Mouse (Mus musculus): ENCODE data around the gene Hypk. TPM values are rescaled to one million over a fixed set of nuclear protein-coding genes. Genes with fewer than 3 reads are reported as not detected.
"Not testable (repeated sequence)": the region's sequence is repeated elsewhere in the genome, so short reads cannot be mapped to it uniquely, and the experiment has no call there.

Gene Hypk
- total and polyA plus RNA-seq, 3 experiments, result 17.6 to 79.7 TPM; not detected in 1

DNA sequence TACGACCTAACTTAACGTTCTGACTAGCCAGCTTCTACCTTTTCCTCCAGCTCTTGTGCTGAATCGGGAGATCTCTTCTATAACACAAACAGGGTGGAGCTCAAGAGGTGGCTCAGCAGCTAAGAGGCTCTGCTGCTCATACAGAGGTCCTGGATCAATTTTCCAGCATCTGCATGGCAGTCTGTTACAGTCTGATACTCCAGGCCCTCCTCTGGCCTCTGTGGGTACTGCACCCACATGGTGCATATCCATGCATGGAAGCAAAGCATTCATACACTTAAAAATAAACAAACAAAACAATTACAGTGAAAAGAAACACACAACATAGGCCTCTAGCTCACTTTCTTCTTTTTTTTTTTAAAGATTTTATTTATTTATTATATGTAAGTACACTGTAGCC is 19.7 kb downstream of the Hypk start:
- TF ChIP-seq CTCF (IDR thresholded peaks at IDR 0.05 in 2 of 3, conservative IDR thresholded peaks at IDR 0.05 in 1 of 3; ENCODE audit: control insufficient read depth in 1 of 3, insufficient read depth in 1 of 3, low read depth in 2 of 3, low read length in 3 of 3, poor library complexity in 1 of 3, severe bottlenecking in 1 of 3), result peak in 2 of 3 experiments; percentile 1 to 5; a peak in 1 of 6 replicates
- not testable (repeated sequence) for H3K27me3 ChIP-seq (ENCODE audit: control insufficient read depth in 1 of 2, insufficient read depth in 2 of 2, low read length in 2 of 2); H3K9me3 ChIP-seq (replicated peaks; ENCODE audit: insufficient read depth, low read length); H3K36me3 ChIP-seq (ENCODE audit: control insufficient read depth in 1 of 2, insufficient read depth in 2 of 2, low read length in 2 of 2); H3K4me1 ChIP-seq (ENCODE audit: control insufficient read depth in 1 of 2, insufficient read depth in 2 of 2, low read length in 2 of 2); H3K27ac ChIP-seq (ENCODE audit: control insufficient read depth, low read depth, low read length); DNase-seq (ENCODE audit: low read depth, low spot score); H3K9ac ChIP-seq (ENCODE audit: control insufficient read depth, low read depth, low read length, poor library complexity, severe bottlenecking); H3K4me3 ChIP-seq (ENCODE audit: control insufficient read depth in 1 of 2, insufficient read depth in 1 of 2, low read depth in 2 of 2, low read length in 2 of 2); H3K79me2 ChIP-seq (ENCODE audit: control insufficient read depth, insufficient read depth, low read length, poor library complexity)

DNA sequence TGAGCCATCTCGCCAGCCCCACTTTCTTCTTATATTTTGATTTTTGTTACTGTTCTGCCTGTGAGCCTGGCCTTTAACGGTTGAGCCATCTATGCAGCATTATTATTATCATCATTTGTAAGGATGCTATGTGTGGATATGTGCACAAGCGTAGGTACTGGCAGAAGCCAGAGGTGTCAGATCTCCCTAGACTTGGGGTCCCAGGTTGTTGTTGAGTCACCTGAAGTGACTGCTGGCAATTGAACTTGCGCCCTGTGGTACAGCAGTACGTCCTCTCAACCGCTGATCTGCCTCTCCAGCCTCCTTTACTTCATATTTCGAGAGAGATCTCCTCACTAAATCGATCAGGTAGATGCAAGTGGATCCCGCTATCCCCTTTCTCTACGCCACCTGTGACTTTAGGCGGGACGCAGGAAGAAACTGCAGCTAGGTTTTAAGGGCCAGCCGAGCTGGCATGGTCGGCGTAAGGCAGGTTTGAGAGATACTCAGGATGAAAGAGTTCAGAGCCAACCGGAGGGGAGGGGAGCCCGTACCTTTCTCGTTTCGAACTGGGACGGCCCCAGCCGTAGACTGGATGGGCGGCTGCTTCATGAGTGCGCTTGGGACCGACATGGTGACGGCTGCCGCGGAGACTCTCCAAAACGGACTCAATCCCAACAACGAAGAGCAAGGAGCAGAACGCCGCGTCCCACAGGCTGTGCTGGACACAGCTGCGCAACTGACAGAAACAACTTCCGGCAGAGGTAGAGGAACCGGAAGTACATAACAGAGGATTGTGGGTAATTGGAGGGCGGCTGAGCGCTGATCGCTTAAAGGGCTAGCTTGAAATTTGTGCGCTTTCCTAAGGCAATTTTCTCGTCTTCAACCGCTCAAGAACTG is 20.4 kb downstream of the Hypk start, which contains the start of gene Mfap1b:
TSS of gene Mfap1b (minus strand) at position 767 of the 879 bp plus-strand sequence.
- DNase-seq (ENCODE audit: low read depth, low spot score), result peak; percentile 96
- TF ChIP-seq TCF12 (IDR thresholded peaks at IDR 0.05; ENCODE audit: low read depth, low read length) (peak; percentile 55), NELFE (IDR thresholded peaks at IDR 0.05; ENCODE audit: low read depth, low read length) (peak; percentile 72), ZMIZ1 (IDR thresholded peaks at IDR 0.05; ENCODE audit: low read depth, low read length) (peak; percentile 81), KAT2A (conservative IDR thresholded peaks at IDR 0.05; ENCODE audit: low read depth, low read length) (peak; percentile 71), ETS1 (IDR thresholded peaks at IDR 0.05; ENCODE audit: low read depth, low read length) (peak; percentile 49; the same call in 1 of the 2 replicates), TBP (IDR thresholded peaks at IDR 0.05; ENCODE audit: low read depth, low read length) (peak; percentile 70; the same call in 1 of the 2 replicates), POLR2A (IDR thresholded peaks at IDR 0.05; ENCODE audit: control insufficient read depth in 1 of 2, insufficient read depth in 1 of 2, low read depth in 1 of 2, low read length in 2 of 2, poor library complexity in 1 of 2) (peak; percentile 49 to 68; a peak in 3 of 4 replicates), NRF1 (IDR thresholded peaks at IDR 0.05; ENCODE audit: insufficient read depth, low read depth, low read length, poor library complexity, severe bottlenecking) (peak; percentile 63), MAX (IDR thresholded peaks at IDR 0.05; ENCODE audit: low read length) (peak; percentile 29; the same call in 1 of the 2 replicates), POLR2AphosphoS2 (IDR thresholded peaks at IDR 0.05; ENCODE audit: low read length) (peak; percentile 61; the same call in 1 of the 2 replicates), HCFC1 (IDR thresholded peaks at IDR 0.05; ENCODE audit: low read depth, low read length) (peak; percentile 87), MXI1 (IDR thresholded peaks at IDR 0.05; ENCODE audit: low read depth, low read length) (peak; percentile 74), MAZ (IDR thresholded peaks at IDR 0.05; ENCODE audit: low read depth, low read length) (0 out of 2 replicates have a peak, but pooled peaks have one; percentile 45), ELF1 (IDR thresholded peaks at IDR 0.05; ENCODE audit: low read depth, low read length) (peak; percentile 83), SIN3A (IDR thresholded peaks at IDR 0.05; ENCODE audit: low read length) (peak; percentile 97)
- H3K27ac ChIP-seq (ENCODE audit: control insufficient read depth, low read depth, low read length), result peak within 1 kb of the TSS; percentile 95
- not testable (repeated sequence) for H3K4me1 ChIP-seq (ENCODE audit: control insufficient read depth in 1 of 2, insufficient read depth in 2 of 2, low read length in 2 of 2); H3K9me3 ChIP-seq (replicated peaks; ENCODE audit: insufficient read depth, low read length); H3K79me2 ChIP-seq (ENCODE audit: control insufficient read depth, insufficient read depth, low read length, poor library complexity); H3K27me3 ChIP-seq (ENCODE audit: control insufficient read depth in 1 of 2, insufficient read depth in 2 of 2, low read length in 2 of 2); H3K36me3 ChIP-seq (ENCODE audit: control insufficient read depth in 1 of 2, insufficient read depth in 2 of 2, low read length in 2 of 2)
- peak within 1 kb of the TSS; percentile 72 to 90 for H3K4me3 ChIP-seq (ENCODE audit: control insufficient read depth in 1 of 2, insufficient read depth in 1 of 2, low read depth in 2 of 2, low read length in 2 of 2)
- peak within 1 kb of the TSS; percentile 91 for H3K9ac ChIP-seq (ENCODE audit: control insufficient read depth, low read depth, low read length, poor library complexity, severe bottlenecking)
